Mouse (Mus musculus): ENCODE measurements around the gene Pi4kb. TPM values are rescaled to one million over a fixed set of nuclear protein-coding genes. Genes with fewer than 3 reads are reported as not detected.
"Not testable (repeated sequence)": the region's sequence is repeated elsewhere in the genome, so short reads cannot be mapped to it uniquely, and the experiment has no call there.

Pi4kb gene
- polyA plus RNA-seq, 1 experiment: 33.2 TPM

DNA sequence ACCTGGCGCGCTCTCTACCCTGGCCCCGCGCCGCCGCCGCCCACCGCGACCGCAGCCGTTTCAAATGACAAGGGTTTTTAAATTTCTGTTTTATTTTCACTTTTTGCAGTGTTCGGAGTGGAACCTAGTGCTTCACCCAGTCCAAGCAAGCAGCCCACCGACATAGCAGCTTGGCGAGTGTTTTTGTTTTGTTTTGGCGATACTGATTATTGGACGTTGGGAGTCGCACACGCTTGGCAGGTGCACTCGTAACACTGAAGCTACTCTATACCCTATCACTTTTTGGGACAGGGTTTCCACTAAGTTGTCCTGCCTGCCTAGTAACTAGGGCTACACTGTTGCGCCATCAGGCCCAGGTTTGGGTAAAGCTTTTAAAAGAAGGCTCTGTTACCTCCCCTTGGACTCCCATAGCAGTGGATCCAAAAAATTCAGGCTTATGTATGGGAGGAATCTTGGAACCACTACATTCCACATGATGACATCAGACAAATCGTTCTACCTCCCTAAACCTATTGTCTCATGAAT lies 42.1 kb downstream of the Pi4kb start:
- no peak for TF ChIP-seq MAX (IDR thresholded peaks at IDR 0.05)
- no peak for TF ChIP-seq MYOD1 (IDR thresholded peaks at IDR 0.05; ENCODE audit: control insufficient read depth, insufficient read length, low read depth)
- TF ChIP-seq FOSL1 (IDR thresholded peaks at IDR 0.05; ENCODE audit: insufficient read depth, low read length, poor library complexity, severe bottlenecking): no peak
- H3K79me2 ChIP-seq (ENCODE audit: control insufficient read depth, insufficient read depth): peaks cover 34% of the 10 kb centered on the region

DNA sequence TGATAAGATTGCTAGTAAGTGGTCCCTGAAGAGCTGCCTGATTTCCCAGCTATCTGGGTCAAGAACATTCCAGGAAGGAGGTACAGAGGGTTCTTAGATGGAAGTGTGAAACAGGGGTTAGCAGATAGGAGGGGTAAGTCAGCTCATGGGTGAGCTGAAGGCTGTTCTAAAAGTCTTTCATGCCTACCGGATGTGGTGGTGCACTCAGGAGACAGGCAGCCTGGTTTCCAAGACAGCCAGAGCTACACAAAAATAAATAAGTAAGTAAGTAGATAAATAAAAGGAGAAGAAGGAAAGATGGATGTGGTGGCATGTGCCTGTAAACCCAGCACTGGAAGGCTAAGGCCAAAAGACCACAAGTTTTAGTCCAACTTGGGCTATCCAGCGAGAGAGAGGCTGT lies 44.2 kb downstream of the Pi4kb start:
- Histone ChIP-seq H3K79me3 (ENCODE audit: low read depth) (peaks cover 2% of the 10 kb centered on the region), H3K4me3 (ENCODE audit: insufficient read depth, poor library complexity, severe bottlenecking) (no peak overlapping the region), H3K79me2 (ENCODE audit: control insufficient read depth, insufficient read depth) (peaks cover 14% of the 10 kb centered on the region), H3K27me3 (ENCODE audit: control insufficient read depth, insufficient read depth, insufficient read length) (no peaks in the 10 kb centered on the region), H3ac (ENCODE audit: control insufficient read depth, insufficient read length, low read depth) (no peak overlapping the region), H3K36me3 (ENCODE audit: control insufficient read depth, insufficient read depth) (no peaks in the 10 kb centered on the region)
- TF ChIP-seq USF1 (IDR thresholded peaks at IDR 0.05; ENCODE audit: low read depth) (no peak), CEBPB (IDR thresholded peaks at IDR 0.05; ENCODE audit: low read depth) (no peak), MYOD1 (IDR thresholded peaks at IDR 0.05; ENCODE audit: control insufficient read depth, insufficient read length, low read depth) (no peak), FOSL1 (IDR thresholded peaks at IDR 0.05; ENCODE audit: insufficient read depth, low read length, poor library complexity, severe bottlenecking) (no peak), MYOG (IDR thresholded peaks at IDR 0.05; ENCODE audit: control insufficient read depth, extremely low read depth, insufficient read length) (no peak), MAX (IDR thresholded peaks at IDR 0.05) (no peak), CTCF (IDR thresholded peaks at IDR 0.05; ENCODE audit: control insufficient read depth, insufficient read depth, insufficient read length) (no peak)

More for the DNA sequence above, 42.1 kb downstream of the Pi4kb start:
- Histone ChIP-seq H3ac (ENCODE audit: control insufficient read depth, insufficient read length, low read depth) (peak overlapping the region; percentile 28), H3K27me3 (ENCODE audit: control insufficient read depth, insufficient read depth, insufficient read length) (no peaks in the 10 kb centered on the region), H3K79me3 (ENCODE audit: low read depth) (peaks cover 14% of the 10 kb centered on the region), H3K4me3 (ENCODE audit: insufficient read depth, poor library complexity, severe bottlenecking) (peak overlapping the region; percentile 49), H3K36me3 (ENCODE audit: control insufficient read depth, insufficient read depth) (peaks cover 7% of the 10 kb centered on the region)

DNA sequence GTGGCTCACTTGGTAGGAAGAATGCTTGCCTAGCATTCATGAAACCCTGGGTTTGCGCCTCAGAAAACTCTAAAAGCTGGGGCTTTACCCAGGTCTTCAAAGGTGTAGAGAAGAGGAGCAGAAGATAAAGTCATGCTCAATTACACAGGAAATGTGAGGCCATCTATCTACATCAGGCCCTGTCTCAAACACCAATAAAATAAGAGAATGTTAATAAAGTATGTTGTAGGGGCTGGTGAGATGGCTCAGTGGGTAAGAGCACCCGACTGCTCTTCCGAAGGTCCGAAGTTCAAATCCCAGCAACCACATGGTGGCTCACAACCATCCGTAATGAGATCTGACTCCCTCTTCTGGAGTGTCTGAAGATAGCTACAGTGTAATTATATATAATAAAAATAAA lies 46.4 kb downstream of the Pi4kb start:
- H3K36me3 ChIP-seq (ENCODE audit: control insufficient read depth, insufficient read depth); H3K79me3 ChIP-seq (ENCODE audit: low read depth); H3K79me2 ChIP-seq (ENCODE audit: control insufficient read depth, insufficient read depth); H3K27me3 ChIP-seq (ENCODE audit: control insufficient read depth, insufficient read depth, insufficient read length); H3K4me3 ChIP-seq (ENCODE audit: insufficient read depth, poor library complexity, severe bottlenecking); H3ac ChIP-seq (ENCODE audit: control insufficient read depth, insufficient read length, low read depth): not testable (repeated sequence)

DNA sequence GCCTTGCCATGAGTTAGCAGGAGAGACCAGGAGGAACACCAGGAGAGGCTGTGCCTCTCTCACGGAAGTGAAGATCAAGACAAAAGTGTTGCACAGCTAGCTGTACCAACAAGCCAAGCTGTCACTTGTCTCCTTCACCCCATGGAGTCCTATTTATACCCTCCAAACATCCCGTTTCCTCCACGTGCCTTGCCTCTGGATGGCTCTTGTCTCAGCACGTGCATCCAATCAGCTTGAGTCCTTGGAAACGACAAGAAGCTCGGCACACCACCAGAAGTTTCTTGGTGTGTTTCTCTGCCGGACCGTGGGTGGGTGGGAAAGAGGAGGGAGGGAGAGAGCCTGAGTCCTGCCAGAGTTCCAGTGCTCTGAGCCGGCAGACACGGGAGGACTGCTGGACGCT lies 50.0 kb downstream of the Pi4kb start:
- no peak for TF ChIP-seq USF1 (IDR thresholded peaks at IDR 0.05; ENCODE audit: low read depth)
- no peak for TF ChIP-seq MYOG (IDR thresholded peaks at IDR 0.05; ENCODE audit: control insufficient read depth, extremely low read depth, insufficient read length)
- Histone ChIP-seq H3K79me2 (ENCODE audit: control insufficient read depth, insufficient read depth) (no peaks in the 10 kb centered on the region), H3K79me3 (ENCODE audit: low read depth) (no peaks in the 10 kb centered on the region), H3K27me3 (ENCODE audit: control insufficient read depth, insufficient read depth, insufficient read length) (no peaks in the 10 kb centered on the region), H3ac (ENCODE audit: control insufficient read depth, insufficient read length, low read depth) (no peak overlapping the region), H3K36me3 (ENCODE audit: control insufficient read depth, insufficient read depth) (no peaks in the 10 kb centered on the region), H3K4me3 (ENCODE audit: insufficient read depth, poor library complexity, severe bottlenecking) (no peak overlapping the region)

DNA sequence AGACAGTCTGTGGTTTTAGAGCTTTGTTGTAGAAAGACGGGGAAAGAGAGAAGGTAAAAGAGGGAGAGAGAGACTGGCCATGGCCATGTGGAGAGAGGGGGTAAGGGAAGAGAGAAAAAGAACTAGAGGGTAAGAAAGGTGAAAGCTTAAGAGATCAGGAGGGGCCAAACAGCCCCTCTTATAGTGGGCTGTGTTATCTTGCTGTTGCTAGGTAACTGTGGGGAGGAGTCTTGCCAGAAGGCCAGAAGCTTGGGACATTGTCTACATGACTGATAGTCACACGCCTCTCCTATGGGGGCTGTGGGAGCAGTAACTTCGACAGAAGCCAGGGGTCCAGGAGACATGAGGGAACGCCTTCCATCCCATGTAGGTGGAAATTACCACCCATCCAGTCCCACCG lies 50.7 kb downstream of the Pi4kb start:
- TF ChIP-seq MYOD1 (IDR thresholded peaks at IDR 0.05; ENCODE audit: control insufficient read depth, insufficient read length, low read depth): no peak
- no peak for TF ChIP-seq USF1 (IDR thresholded peaks at IDR 0.05; ENCODE audit: low read depth)
- no peak for TF ChIP-seq MYOG (IDR thresholded peaks at IDR 0.05; ENCODE audit: control insufficient read depth, extremely low read depth, insufficient read length)
- TF ChIP-seq FOSL1 (IDR thresholded peaks at IDR 0.05; ENCODE audit: insufficient read depth, low read length, poor library complexity, severe bottlenecking): no peak
- TF ChIP-seq CTCF (IDR thresholded peaks at IDR 0.05; ENCODE audit: control insufficient read depth, insufficient read depth, insufficient read length): no peak
- TF ChIP-seq CEBPB (IDR thresholded peaks at IDR 0.05; ENCODE audit: low read depth): no peak
- no peak for TF ChIP-seq MAX (IDR thresholded peaks at IDR 0.05)
- Histone ChIP-seq H3K79me2 (ENCODE audit: control insufficient read depth, insufficient read depth) (no peaks in the 10 kb centered on the region), H3K36me3 (ENCODE audit: control insufficient read depth, insufficient read depth) (peaks cover 3% of the 10 kb centered on the region), H3K27me3 (ENCODE audit: control insufficient read depth, insufficient read depth, insufficient read length) (no peaks in the 10 kb centered on the region), H3K4me3 (ENCODE audit: insufficient read depth, poor library complexity, severe bottlenecking) (no peak overlapping the region), H3ac (ENCODE audit: control insufficient read depth, insufficient read length, low read depth) (no peak overlapping the region), H3K79me3 (ENCODE audit: low read depth) (no peaks in the 10 kb centered on the region)

DNA sequence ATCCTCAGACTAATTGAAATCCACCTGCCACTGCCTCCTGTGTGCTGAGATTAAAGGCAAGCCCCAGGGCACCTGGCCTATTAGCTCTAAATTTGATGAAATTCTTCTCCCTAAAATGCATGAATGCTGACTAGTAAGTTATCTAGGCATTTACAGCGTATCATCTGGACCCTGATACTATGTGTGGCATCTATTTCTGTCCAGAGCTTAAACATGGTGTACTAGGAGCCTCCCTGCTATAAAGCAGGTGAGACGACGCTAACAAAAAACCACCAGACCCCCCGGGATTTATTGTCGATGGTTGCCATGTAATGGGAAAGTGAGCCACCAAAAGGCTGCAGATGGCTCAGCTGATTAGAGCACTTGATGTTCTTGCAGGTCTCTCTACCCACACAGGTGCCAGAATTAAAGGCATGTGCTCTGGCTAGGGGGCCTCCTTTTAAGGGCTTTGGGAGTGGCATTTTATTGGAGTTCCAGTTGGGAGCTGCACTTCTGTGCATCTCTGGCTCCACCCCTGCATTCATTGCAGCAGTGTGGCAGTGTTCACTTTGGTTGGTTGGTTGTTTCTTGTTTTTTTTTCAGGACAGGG lies 52.6 kb downstream of the Pi4kb start:
- H3ac ChIP-seq (ENCODE audit: control insufficient read depth, insufficient read length, low read depth): no peak overlapping the region
- no peaks in the 10 kb centered on the region for H3K27me3 ChIP-seq (ENCODE audit: control insufficient read depth, insufficient read depth, insufficient read length)
- H3K4me3 ChIP-seq (ENCODE audit: insufficient read depth, poor library complexity, severe bottlenecking): no peak overlapping the region
- no peak for TF ChIP-seq FOSL1 (IDR thresholded peaks at IDR 0.05; ENCODE audit: insufficient read depth, low read length, poor library complexity, severe bottlenecking)
- no peak for TF ChIP-seq USF1 (IDR thresholded peaks at IDR 0.05; ENCODE audit: low read depth)
- no peak for TF ChIP-seq MYOD1 (IDR thresholded peaks at IDR 0.05; ENCODE audit: control insufficient read depth, insufficient read length, low read depth)
- TF ChIP-seq CEBPB (IDR thresholded peaks at IDR 0.05; ENCODE audit: low read depth): no peak
- no peak for TF ChIP-seq CTCF (IDR thresholded peaks at IDR 0.05; ENCODE audit: control insufficient read depth, insufficient read depth, insufficient read length)
- no peak for TF ChIP-seq MAX (IDR thresholded peaks at IDR 0.05)
- no peak for TF ChIP-seq MYOG (IDR thresholded peaks at IDR 0.05; ENCODE audit: control insufficient read depth, extremely low read depth, insufficient read length)
- H3K36me3 ChIP-seq (ENCODE audit: control insufficient read depth, insufficient read depth): peaks cover 23% of the 10 kb centered on the region
- no peaks in the 10 kb centered on the region for H3K79me2 ChIP-seq (ENCODE audit: control insufficient read depth, insufficient read depth)
- H3K79me3 ChIP-seq (ENCODE audit: low read depth): no peaks in the 10 kb centered on the region
